Mouse (Mus musculus) heart, embryonic 14.5 days (tissue): ENCODE results near the gene Glis2. TPM values are rescaled to one million over a fixed set of nuclear protein-coding genes. Genes with fewer than 3 reads are reported as not detected.

Experiments used
- ATAC-seq: fragments of 200-750 bp; cut with Nextera tagmentation; 2 replicates; pipeline ENCODE4 v1.8.0; 2017; ENCODE audit warnings: low read depth, moderate TSS enrichment; ENCODE audit not compliant: insufficient number of reproducible peaks, insufficient read depth, low FRiP score
- H3K27ac ChIP-seq, 2 experiments: fragments of 200-500 bp in 1 of 2; fragments of 300-500 bp in 1 of 2; sonication (generic) in 1 of 2; replicated peaks in 1 of 2; 2 replicates each; pipeline ENCODE4 v1.5.1; 2012 to 2014; ENCODE audit warnings: low read depth in 2 of 2, low read length in 2 of 2, control low read depth in 1 of 2, mild to moderate bottlenecking in 1 of 2, mixed read lengths in 1 of 2; ENCODE audit not compliant: control insufficient read depth in 1 of 2, insufficient read depth in 1 of 2
- H3K27me3 ChIP-seq: fragments of 300-500 bp; sonication (generic); 2 replicates; pipeline ENCODE4 v1.6.1; 2014; ENCODE audit warnings: mild to moderate bottlenecking, low read length, control low read depth; ENCODE audit not compliant: control insufficient read depth, insufficient read depth
- H3K36me3 ChIP-seq: fragments of 300-500 bp; sonication (generic); 2 replicates; pipeline ENCODE4 v1.6.1; 2014; ENCODE audit warnings: mild to moderate bottlenecking, control low read depth, low read length, mixed read lengths; ENCODE audit not compliant: control insufficient read depth, insufficient read depth
- H3K4me1 ChIP-seq, 2 experiments: fragments of 200-500 bp in 1 of 2; fragments of 300-500 bp in 1 of 2; sonication (generic) in 1 of 2; 2 replicates each; pipeline ENCODE4 v1.6.1; 2012 to 2014; ENCODE audit warnings: low read length in 2 of 2, control low read depth in 1 of 2, mixed read lengths in 1 of 2; ENCODE audit not compliant: control insufficient read depth in 2 of 2, insufficient read depth in 2 of 2
- H3K4me2 ChIP-seq: fragments of 300-500 bp; sonication (generic); 2 replicates; pipeline ENCODE4 v1.6.1; 2014; ENCODE audit warnings: mild to moderate bottlenecking, low read length
- H3K4me3 ChIP-seq, 2 experiments: fragments of 200-500 bp in 1 of 2; fragments of 300-500 bp in 1 of 2; sonication (generic) in 1 of 2; 2 replicates each; pipeline ENCODE4 v1.5.1; 2012 to 2014; ENCODE audit warnings: low read length in 2 of 2, mild to moderate bottlenecking in 2 of 2, control low read depth in 1 of 2, low read depth in 1 of 2, moderate library complexity in 1 of 2; ENCODE audit not compliant: control insufficient read depth in 1 of 2, insufficient read depth in 1 of 2
- H3K9ac ChIP-seq: fragments of 300-500 bp; sonication (generic); 2 replicates; pipeline ENCODE4 v1.6.1; 2014; ENCODE audit warnings: mild to moderate bottlenecking, low read length
- H3K9me3 ChIP-seq: fragments of 300-500 bp; sonication (generic); 2 replicates; pipeline ENCODE4 v1.6.1; 2016; ENCODE audit warnings: low read length, control low read depth; ENCODE audit not compliant: control insufficient read depth
- WGBS: fragments of 180-500 bp; shearing (Covaris S2); extraction: QIAGEN DNeasy Blood & Tissue Kit; methylation state at CpG from one replicate; pipeline ENCODE4 v1.1.7; 2014; 5-methylcytosine and 5-hydroxymethylcytosine counted together
- polyA plus RNA-seq: library from polyadenylated mRNA; unstranded; fragments of >200 nt; fragmentation: Nextera tagmentation; extraction: Ambion mirVana; gene quantifications from 2 replicates; pipeline ENCODE4 v1.2.1, GENCODE M21; 2014

Glis2 gene
- polyA plus RNA-seq, 1 experiment from 2014 or later, result 21.4 TPM

GRCm38 (mm10) chr16:4661605-4662004, 67.1 kb downstream of the Glis2 start:
- Histone ChIP-seq H3K4me1 (peaks cover 10 to 21% of the 10 kb centered on the region in 2 experiments), H3K27me3 (no peaks in the 10 kb centered on the region), H3K4me2 (no peak overlapping the region), H3K9ac (no peak overlapping the region), H3K36me3 (peaks cover 40% of the 10 kb centered on the region), H3K27ac (no peak overlapping the region), H3K4me3 (no peak overlapping the region), H3K9me3 (no peaks in the 10 kb centered on the region)
- 83% methylated on average over 2 of the region's 2 CpGs for WGBS
- ATAC-seq, result no peak

DNA sequence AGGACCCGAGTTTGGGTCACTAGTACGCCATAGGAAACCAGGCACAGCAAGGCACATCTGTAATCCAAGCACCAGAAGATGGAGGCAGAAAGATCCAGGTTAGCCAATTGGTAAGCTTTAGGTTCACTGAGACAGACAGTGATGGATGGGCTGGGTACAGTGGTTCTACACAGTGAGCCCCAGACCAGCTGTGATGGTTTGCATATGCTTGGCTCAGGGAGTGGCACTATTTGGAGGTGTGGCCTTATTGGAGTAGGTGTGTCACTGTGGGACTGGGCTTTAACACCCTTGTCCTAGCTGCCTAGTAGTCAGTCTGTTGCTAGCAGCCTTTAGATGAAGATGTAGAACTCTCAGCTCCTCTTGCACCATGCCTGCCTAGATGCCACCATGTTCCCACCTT, 69.3 kb downstream of the Glis2 start:
- no peaks in the 10 kb centered on the region for H3K9me3 ChIP-seq
- no peak overlapping the region for H3K9ac ChIP-seq
- ATAC-seq, result no peak
- H3K4me2 ChIP-seq, result no peak overlapping the region
- peaks cover 60% of the 10 kb centered on the region for H3K36me3 ChIP-seq
- H3K27me3 ChIP-seq, result no peaks in the 10 kb centered on the region
- no peak overlapping the region for H3K27ac ChIP-seq
- H3K4me3 ChIP-seq, result no peak overlapping the region
- H3K4me1 ChIP-seq, result peaks cover 5 to 7% of the 10 kb centered on the region in 2 experiments; a peak in 3 of 4 replicates
- 92% methylated on average over 2 of the region's 2 CpGs for WGBS

DNA sequence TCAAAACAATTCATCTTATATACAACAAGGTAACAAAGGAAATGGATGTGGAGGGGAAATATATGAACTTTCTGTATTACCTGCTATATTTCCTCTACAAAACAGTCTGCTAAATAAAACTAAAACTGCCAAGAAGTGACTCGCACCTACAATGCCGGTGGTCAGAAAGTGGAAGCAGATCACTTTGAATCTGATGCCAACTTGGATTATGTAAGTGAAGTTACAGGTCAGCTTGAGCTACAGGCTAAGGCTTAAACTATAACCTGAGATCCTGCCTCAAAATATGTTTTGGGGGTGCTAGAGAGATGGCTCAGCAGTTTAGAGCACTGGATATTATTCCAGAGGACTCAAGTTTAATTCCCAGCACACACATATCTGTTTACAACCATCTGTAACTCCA, 71.2 kb downstream of the Glis2 start:
- Histone ChIP-seq H3K4me1 (no peaks in the 10 kb centered on the region), H3K4me3 (no peak overlapping the region), H3K9ac (no peak overlapping the region), H3K4me2 (no peak overlapping the region), H3K36me3 (peaks cover 64% of the 10 kb centered on the region), H3K27ac (no peak overlapping the region), H3K9me3 (no peaks in the 10 kb centered on the region), H3K27me3 (no peaks in the 10 kb centered on the region)
- no peak for ATAC-seq
- WGBS, result 92% methylated on average over 2 of the region's 2 CpGs

DNA sequence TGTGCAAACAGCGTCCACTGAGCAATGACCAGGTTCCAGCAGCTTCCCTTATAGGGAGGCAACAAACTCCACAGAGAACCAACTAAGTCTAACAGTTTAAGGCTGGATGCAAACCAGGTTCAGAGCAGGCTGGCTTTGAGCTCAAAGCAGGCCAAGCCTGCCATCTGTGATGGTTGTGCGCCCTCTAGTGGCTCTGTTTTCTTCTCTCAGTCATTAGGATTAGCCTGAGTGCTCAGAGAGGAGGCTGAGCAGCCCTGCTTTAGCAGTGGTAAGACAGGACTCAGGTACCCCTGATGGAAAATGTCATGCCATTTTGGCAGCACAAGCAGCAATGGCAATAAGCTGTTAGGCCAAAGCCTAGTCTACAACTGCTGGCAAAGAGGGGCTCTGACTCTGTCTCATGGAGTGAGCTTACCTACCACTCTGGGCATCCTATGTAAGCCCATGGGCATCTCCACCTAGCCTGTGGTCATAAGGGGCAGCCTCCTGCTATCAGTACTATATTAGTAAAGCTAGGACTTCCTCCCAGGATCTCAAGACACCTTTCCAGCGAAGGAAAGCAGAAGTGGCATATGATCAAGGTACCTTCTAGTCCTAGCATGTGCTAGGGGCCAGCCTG, 72.8 kb downstream of the Glis2 start:
- Histone ChIP-seq H3K9ac (no peak overlapping the region), H3K9me3 (no peaks in the 10 kb centered on the region), H3K27ac (no peak overlapping the region), H3K27me3 (no peaks in the 10 kb centered on the region), H3K4me1 (no peaks in the 10 kb centered on the region), H3K4me3 (no peak overlapping the region), H3K36me3 (peaks cover 48% of the 10 kb centered on the region), H3K4me2 (no peak overlapping the region)
- no peak for ATAC-seq
- 24% methylated on average over 3 of the region's 3 CpGs for WGBS

DNA sequence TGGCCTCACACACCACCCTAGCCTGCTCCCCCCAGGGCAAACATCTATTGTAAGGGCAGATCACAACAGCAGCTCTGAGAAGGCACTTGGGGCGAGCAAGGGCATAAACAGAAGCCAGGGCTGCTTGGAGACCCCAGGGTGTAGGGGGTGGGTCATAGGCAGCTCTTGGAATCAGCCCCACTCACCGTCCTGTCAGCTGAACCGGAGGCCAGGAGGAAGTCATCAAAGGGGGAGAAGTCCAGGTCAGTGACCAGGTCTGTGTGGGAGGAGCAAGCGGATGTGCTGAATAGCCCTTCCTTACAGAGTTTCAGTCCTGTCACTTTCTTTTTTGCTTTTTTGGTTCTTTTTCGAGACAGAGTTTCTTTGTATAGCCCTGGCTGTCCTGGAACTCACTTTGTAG, 75.8 kb downstream of the Glis2 start:
- no peak for ATAC-seq
- H3K27ac ChIP-seq, result no peak overlapping the region

GRCm38 (mm10) chr16:4674091-4674490, 79.6 kb downstream of the Glis2 start:
- Histone ChIP-seq H3K9me3 (no peaks in the 10 kb centered on the region), H3K4me1 (peaks cover 6 to 15% of the 10 kb centered on the region in 2 experiments; a peak in 3 of 4 replicates), H3K4me2 (no peak overlapping the region), H3K4me3 (no peak overlapping the region), H3K27ac (no peak overlapping the region), H3K36me3 (peaks cover 41% of the 10 kb centered on the region), H3K9ac (no peak overlapping the region), H3K27me3 (no peaks in the 10 kb centered on the region)
- WGBS, result 82% methylated on average over 4 of the region's 4 CpGs
- no peak for ATAC-seq

More for the DNA sequence above, 75.8 kb downstream of the Glis2 start:
- no peak overlapping the region for H3K4me2 ChIP-seq
- H3K4me1 ChIP-seq, result no peaks in the 10 kb centered on the region
- 67% methylated on average over 5 of the region's 5 CpGs for WGBS
- no peaks in the 10 kb centered on the region for H3K27me3 ChIP-seq
- H3K9me3 ChIP-seq, result no peaks in the 10 kb centered on the region
- no peak overlapping the region for H3K9ac ChIP-seq
- H3K4me3 ChIP-seq, result no peak overlapping the region
- H3K36me3 ChIP-seq, result peaks cover 56% of the 10 kb centered on the region

Other genes with a start within 250 kb of the Glis2 start
- gene Adcy9, start 174.2 kb upstream of the Glis2 start, polyA plus RNA-seq, result 1.5 and 1.8 TPM in 2 replicates
- gene Srl, start 52.9 kb upstream of the Glis2 start, polyA plus RNA-seq, result 259 and 288 TPM in 2 replicates
- 2.5 and 4.1 TPM in 2 replicates for gene Tfap4, start 34.9 kb upstream of the Glis2 start, polyA plus RNA-seq
- gene Pam16, start 30.3 kb downstream of the Glis2 start, polyA plus RNA-seq, result 157 and 165 TPM in 2 replicates
- gene Vasn, start 45.2 kb downstream of the Glis2 start, polyA plus RNA-seq, result 11.9 and 12.8 TPM in 2 replicates
- 68.9 and 70.3 TPM in 2 replicates for gene Dnaja3, start 45.3 kb downstream of the Glis2 start, polyA plus RNA-seq
- gene Coro7, start 85.1 kb downstream of the Glis2 start, polyA plus RNA-seq, result 11.9 TPM in 2 replicates
- gene Nmral1, start 124.6 kb downstream of the Glis2 start, polyA plus RNA-seq, result 28.4 and 36.1 TPM in 2 replicates
- 87.1 and 103 TPM in 2 replicates for gene Hmox2, start 131.6 kb downstream of the Glis2 start, polyA plus RNA-seq
- gene Cdip1, start 195.6 kb downstream of the Glis2 start, polyA plus RNA-seq, result 121 and 135 TPM in 2 replicates
- gene 4930562C15Rik, start 240.7 kb downstream of the Glis2 start, polyA plus RNA-seq, result 0.28 and 0.58 TPM in 2 replicates